Mouse (Mus musculus): ENCODE data around the gene Lmo2. TPM values are rescaled to one million over a fixed set of nuclear protein-coding genes. Genes with fewer than 3 reads are reported as not detected.
"Not testable (repeated sequence)": the region's sequence is repeated elsewhere in the genome, so short reads cannot be mapped to it uniquely, and the experiment has no call there.

The Lmo2 gene
- polyA plus RNA-seq, 1 experiment from 2014 or later: 15.7 TPM

- H3K9me3 ChIP-seq: no peaks in the 10 kb centered on the region
- H3K27me3 ChIP-seq (replicated peaks; ENCODE audit: low read depth, poor library complexity, severe bottlenecking): peaks cover 91% of the 10 kb centered on the region
- H3K4me3 ChIP-seq: peak overlapping the region; percentile 74
- peak overlapping the region; percentile 86 for H3K27ac ChIP-seq (replicated peaks)
- peaks cover 25% of the 10 kb centered on the region for H3K4me1 ChIP-seq
- no peaks in the 10 kb centered on the region for H3K36me3 ChIP-seq (replicated peaks)
- under 1% methylated on average over 79 of the region's 79 CpGs for WGBS
- DNase-seq (ENCODE audit: low spot score): peak; percentile 71
These were observed 12.4 kb downstream of the Lmo2 start for GRCm38 (mm10) chr2:103970041-103970790.

GRCm38 (mm10) chr2:103970791-103971649 is 13.2 kb downstream of the Lmo2 start:
- Histone ChIP-seq H3K27ac (replicated peaks) (peak overlapping the region; percentile 86), H3K36me3 (replicated peaks) (no peaks in the 10 kb centered on the region), H3K27me3 (replicated peaks; ENCODE audit: low read depth, poor library complexity, severe bottlenecking) (peaks cover 91% of the 10 kb centered on the region), H3K4me3 (peak overlapping the region; percentile 74), H3K9me3 (no peaks in the 10 kb centered on the region), H3K4me1 (peaks cover 25% of the 10 kb centered on the region)
- DNase-seq (ENCODE audit: low spot score): peak; percentile 42
- 2% methylated on average over 32 of the region's 32 CpGs for WGBS

GRCm38 (mm10) chr2:103971838-103972237 is 14.1 kb downstream of the Lmo2 start:
- Histone ChIP-seq H3K4me1 (peaks cover 25% of the 10 kb centered on the region), H3K27me3 (replicated peaks; ENCODE audit: low read depth, poor library complexity, severe bottlenecking) (peaks cover 84% of the 10 kb centered on the region), H3K27ac (replicated peaks) (no peak overlapping the region), H3K36me3 (replicated peaks) (no peaks in the 10 kb centered on the region), H3K9me3 (no peaks in the 10 kb centered on the region), H3K4me3 (0 out of 2 replicates have a peak overlapping the region, but pooled peaks have one; percentile 15)
- DNase-seq (ENCODE audit: low spot score): no peak
- WGBS: 25% methylated on average over 3 of the region's 3 CpGs

GRCm38 (mm10) chr2:103975904-103976303 is 18.1 kb downstream of the Lmo2 start:
- WGBS: 79% methylated on average over 7 of the region's 7 CpGs
- Histone ChIP-seq H3K27me3 (replicated peaks; ENCODE audit: low read depth, poor library complexity, severe bottlenecking) (peaks cover 57% of the 10 kb centered on the region), H3K4me1 (peaks cover 10% of the 10 kb centered on the region), H3K9me3 (no peaks in the 10 kb centered on the region), H3K4me3 (no peak overlapping the region), H3K27ac (replicated peaks) (no peak overlapping the region), H3K36me3 (replicated peaks) (no peaks in the 10 kb centered on the region)
- no peak for DNase-seq (ENCODE audit: low spot score)

- H3K36me3 ChIP-seq (replicated peaks): no peaks in the 10 kb centered on the region
- DNase-seq (ENCODE audit: low spot score): no peak
- H3K27ac ChIP-seq (replicated peaks): no peak overlapping the region
- H3K9me3 ChIP-seq: no peaks in the 10 kb centered on the region
- H3K4me3 ChIP-seq: no peak overlapping the region
- H3K27me3 ChIP-seq (replicated peaks; ENCODE audit: low read depth, poor library complexity, severe bottlenecking): peaks cover 44% of the 10 kb centered on the region
- H3K4me1 ChIP-seq: 0 out of 2 replicates have a peak, but pooled peaks cover 2% of the 10 kb centered on the region
- WGBS: 70% methylated on average over 8 of the region's 8 CpGs
These were observed 19.4 kb downstream of the Lmo2 start for GRCm38 (mm10) chr2:103977216-103977615.

GRCm38 (mm10) chr2:103977716-103978115 is 19.9 kb downstream of the Lmo2 start:
- Histone ChIP-seq H3K4me3 (no peak overlapping the region), H3K27me3 (replicated peaks; ENCODE audit: low read depth, poor library complexity, severe bottlenecking) (peaks cover 39% of the 10 kb centered on the region), H3K36me3 (replicated peaks) (no peaks in the 10 kb centered on the region), H3K4me1 (0 out of 2 replicates have a peak, but pooled peaks cover 2% of the 10 kb centered on the region), H3K9me3 (no peaks in the 10 kb centered on the region), H3K27ac (replicated peaks) (no peak overlapping the region)
- 61% methylated on average over 9 of the region's 9 CpGs for WGBS
- no peak for DNase-seq (ENCODE audit: low spot score)

- Histone ChIP-seq H3K4me3 (no peak overlapping the region), H3K27me3 (replicated peaks; ENCODE audit: low read depth, poor library complexity, severe bottlenecking) (peaks cover 18% of the 10 kb centered on the region; the same call in 1 of the 2 replicates), H3K27ac (replicated peaks) (no peak overlapping the region), H3K36me3 (replicated peaks) (no peaks in the 10 kb centered on the region), H3K9me3 (no peaks in the 10 kb centered on the region), H3K4me1 (0 out of 2 replicates have a peak, but pooled peaks cover 2% of the 10 kb centered on the region)
- DNase-seq (ENCODE audit: low spot score): peak; percentile 81
- 9% methylated on average over 5 of the region's 5 CpGs for WGBS
These were observed 24.5 kb downstream of the Lmo2 start for GRCm38 (mm10) chr2:103982250-103982649.

- Histone ChIP-seq H3K27ac (replicated peaks) (no peak overlapping the region), H3K4me3 (no peak overlapping the region), H3K4me1 (0 out of 2 replicates have a peak, but pooled peaks cover 2% of the 10 kb centered on the region), H3K36me3 (replicated peaks) (no peaks in the 10 kb centered on the region), H3K27me3 (replicated peaks; ENCODE audit: low read depth, poor library complexity, severe bottlenecking) (peaks cover 18% of the 10 kb centered on the region; the same call in 1 of the 2 replicates), H3K9me3 (no peaks in the 10 kb centered on the region)
- 88% methylated on average over 10 of the region's 10 CpGs for WGBS
- no peak for DNase-seq (ENCODE audit: low spot score)
These were observed 25.4 kb downstream of the Lmo2 start for GRCm38 (mm10) chr2:103983146-103983545.

GRCm38 (mm10) chr2:103987595-103987994 is 29.8 kb downstream of the Lmo2 start:
- WGBS: 75% methylated on average over 8 of the region's 8 CpGs
- H3K4me1 ChIP-seq; DNase-seq (ENCODE audit: low spot score); H3K27ac ChIP-seq (replicated peaks); H3K9me3 ChIP-seq; H3K4me3 ChIP-seq; H3K36me3 ChIP-seq (replicated peaks): not testable (repeated sequence)
- peaks cover 15% of the 10 kb centered on the region for H3K27me3 ChIP-seq (replicated peaks; ENCODE audit: low read depth, poor library complexity, severe bottlenecking)

- H3K9me3 ChIP-seq: no peaks in the 10 kb centered on the region
- no peak overlapping the region for H3K4me3 ChIP-seq
- no peak for DNase-seq (ENCODE audit: low spot score)
- H3K36me3 ChIP-seq (replicated peaks): no peaks in the 10 kb centered on the region
- WGBS: 87% methylated on average over 6 of the region's 6 CpGs
- H3K4me1 ChIP-seq: no peaks in the 10 kb centered on the region
- no peak overlapping the region for H3K27ac ChIP-seq (replicated peaks)
- H3K27me3 ChIP-seq (replicated peaks; ENCODE audit: low read depth, poor library complexity, severe bottlenecking): peaks cover 15% of the 10 kb centered on the region
These were observed 31.9 kb downstream of the Lmo2 start for GRCm38 (mm10) chr2:103989724-103990123.

GRCm38 (mm10) chr2:103991303-103991702 is 33.5 kb downstream of the Lmo2 start:
- DNase-seq (ENCODE audit: low spot score): no peak
- Histone ChIP-seq H3K4me1 (no peaks in the 10 kb centered on the region), H3K27me3 (replicated peaks; ENCODE audit: low read depth, poor library complexity, severe bottlenecking) (peaks cover 15% of the 10 kb centered on the region), H3K9me3 (no peaks in the 10 kb centered on the region), H3K4me3 (no peak overlapping the region), H3K27ac (replicated peaks) (no peak overlapping the region), H3K36me3 (replicated peaks) (no peaks in the 10 kb centered on the region)

- DNase-seq (ENCODE audit: low spot score): no peak
- Histone ChIP-seq H3K4me1 (no peaks in the 10 kb centered on the region), H3K36me3 (replicated peaks) (no peaks in the 10 kb centered on the region), H3K4me3 (no peak overlapping the region), H3K27ac (replicated peaks) (no peak overlapping the region), H3K27me3 (replicated peaks; ENCODE audit: low read depth, poor library complexity, severe bottlenecking) (peaks cover 15% of the 10 kb centered on the region), H3K9me3 (no peaks in the 10 kb centered on the region)
- 70% methylated on average over 9 of the region's 9 CpGs for WGBS
These were observed 34.4 kb downstream of the Lmo2 start for GRCm38 (mm10) chr2:103992162-103992561.

All from embryonic facial prominence, embryonic 10.5 days (tissue).